Mouse (Mus musculus) MEL (cell line): Measurements from ENCODE around the gene Prkch. TPM values are rescaled to one million over a fixed set of nuclear protein-coding genes. Genes with fewer than 3 reads are reported as not detected.

Experiments used
- DNase-seq: peaks from one replicate; pipeline ENCODE4 v3.0.0; 2011; ENCODE audit warnings: low read depth, low spot score
- H3K27ac ChIP-seq: 2 replicates; pipeline ENCODE4 v1.5.1; 2012; ENCODE audit warnings: low read depth, mild to moderate bottlenecking, control low read depth, low read length, moderate library complexity; ENCODE audit not compliant: control insufficient read depth
- H3K27me3 ChIP-seq, 2 experiments: fragments of 150-350 bp in 1 of 2; sonication (generic) in 1 of 2; 2 replicates each; pipeline ENCODE4 v1.6.1; 2012; ENCODE audit warnings: low read length in 2 of 2, mild to moderate bottlenecking in 2 of 2, improper control_type of control experiment in 1 of 2, moderate library complexity in 1 of 2; ENCODE audit not compliant: insufficient read depth in 2 of 2, control insufficient read depth in 1 of 2
- H3K36me3 ChIP-seq, 2 experiments: 2 replicates each; pipeline ENCODE4 v1.6.1; 2012 to 2014; ENCODE audit warnings: low read length in 2 of 2, improper control_type of control experiment in 1 of 2, inconsistent platforms in 1 of 2, mild to moderate bottlenecking in 1 of 2; ENCODE audit not compliant: insufficient read depth in 2 of 2, control insufficient read depth in 1 of 2
- H3K4me1 ChIP-seq, 2 experiments: fragments of 150-350 bp in 1 of 2; sonication (generic) in 1 of 2; 2 replicates each; pipeline ENCODE4 v1.6.1; 2012; ENCODE audit warnings: low read length in 2 of 2, improper control_type of control experiment in 1 of 2, mild to moderate bottlenecking in 1 of 2; ENCODE audit not compliant: insufficient read depth in 2 of 2, control insufficient read depth in 1 of 2
- H3K4me3 ChIP-seq, 2 experiments: fragments of 150-350 bp in 1 of 2; sonication (generic) in 1 of 2; 2 replicates each; pipeline ENCODE4 v1.5.1; 2012; ENCODE audit warnings: low read depth in 2 of 2, low read length in 2 of 2, mild to moderate bottlenecking in 2 of 2, moderate library complexity in 2 of 2, control low read depth in 1 of 2, improper control_type of control experiment in 1 of 2; ENCODE audit not compliant: control insufficient read depth in 1 of 2, insufficient read depth in 1 of 2
- H3K79me2 ChIP-seq: 2 replicates; pipeline ENCODE4 v1.6.1; 2012; ENCODE audit warnings: mild to moderate bottlenecking, low read length, moderate library complexity; ENCODE audit not compliant: control insufficient read depth, poor library complexity, insufficient read depth
- H3K9ac ChIP-seq: 2 replicates; pipeline ENCODE4 v1.6.1; 2012; ENCODE audit warnings: low read depth, mild to moderate bottlenecking, control low read depth, low read length, moderate library complexity; ENCODE audit not compliant: control insufficient read depth, poor library complexity, severe bottlenecking
- H3K9me3 ChIP-seq: fragments of 150-350 bp; sonication (generic); replicated peaks from 2 replicates; pipeline ENCODE4 v1.6.1; 2012; ENCODE audit warnings: mild to moderate bottlenecking, low read length, improper control_type of control experiment, moderate library complexity; ENCODE audit not compliant: insufficient read depth
- BHLHE40 ChIP-seq: IDR thresholded peaks from 2 replicates; pipeline ENCODE4 v1.6.1; 2012; ENCODE audit warnings: low read depth, mild to moderate bottlenecking, inconsistent platforms, low read length, improper control_type of control experiment, borderline replicate concordance
- CHD1 ChIP-seq: IDR thresholded peaks from 2 replicates; pipeline ENCODE4 v1.6.1; 2012; ENCODE audit warnings: low read depth, mild to moderate bottlenecking, inconsistent platforms, low read length, improper control_type of control experiment
- CHD2 ChIP-seq: IDR thresholded peaks from 2 replicates; pipeline ENCODE4 v1.6.1; 2011; ENCODE audit warnings: low read length, improper control_type of control experiment
- CTCF ChIP-seq, 3 experiments: IDR thresholded peaks in 2 of 3; conservative IDR thresholded peaks in 1 of 3; 2 replicates each; pipeline ENCODE4 v1.5.1; 2011 to 2012; ENCODE audit warnings: low read length in 3 of 3, low read depth in 2 of 3, mild to moderate bottlenecking in 2 of 3, improper control_type of control experiment in 1 of 3, inconsistent platforms in 1 of 3, mixed read lengths in 1 of 3, moderate library complexity in 1 of 3; ENCODE audit not compliant: control insufficient read depth in 1 of 3, insufficient read depth in 1 of 3, poor library complexity in 1 of 3, severe bottlenecking in 1 of 3
- ELF1 ChIP-seq: IDR thresholded peaks from 2 replicates; pipeline ENCODE4 v1.6.1; 2014; ENCODE audit warnings: low read depth, mild to moderate bottlenecking, inconsistent platforms, low read length, improper control_type of control experiment, moderate library complexity
- ETS1 ChIP-seq: IDR thresholded peaks from 2 replicates; pipeline ENCODE4 v1.6.1; 2012; ENCODE audit warnings: low read depth, mild to moderate bottlenecking, inconsistent platforms, low read length, improper control_type of control experiment, moderate library complexity
- HCFC1 ChIP-seq: IDR thresholded peaks from 2 replicates; pipeline ENCODE4 v1.6.1; 2012; ENCODE audit warnings: low read depth, mild to moderate bottlenecking, inconsistent platforms, low read length, improper control_type of control experiment, moderate library complexity
- KAT2A ChIP-seq: conservative IDR thresholded peaks from 2 replicates; pipeline ENCODE4 v1.6.1; 2012; ENCODE audit warnings: low read depth, low read length, improper control_type of control experiment, inconsistent platforms
- MAFK ChIP-seq: IDR thresholded peaks from 2 replicates; pipeline ENCODE4 v1.6.1; 2011; ENCODE audit warnings: low read depth, mild to moderate bottlenecking, low read length, improper control_type of control experiment, borderline replicate concordance
- MAX ChIP-seq: IDR thresholded peaks from 2 replicates; pipeline ENCODE4 v1.6.1; 2011; ENCODE audit warnings: low read length, improper control_type of control experiment
- MXI1 ChIP-seq: IDR thresholded peaks from 2 replicates; pipeline ENCODE4 v1.6.1; 2011; ENCODE audit warnings: mild to moderate bottlenecking, low read depth, low read length, improper control_type of control experiment
- MYB ChIP-seq: IDR thresholded peaks from 2 replicates; pipeline ENCODE4 v1.6.1; 2011; ENCODE audit warnings: mild to moderate bottlenecking, low read depth, low read length, improper control_type of control experiment
- MYC ChIP-seq: IDR thresholded peaks from 2 replicates; pipeline ENCODE4 v1.6.1; 2011; ENCODE audit warnings: low read depth, mild to moderate bottlenecking, low read length, improper control_type of control experiment, moderate library complexity
- POLR2A ChIP-seq, 2 experiments: IDR thresholded peaks; 2 replicates each; pipeline ENCODE4 v1.6.1; 2011 to 2012; ENCODE audit warnings: low read length in 2 of 2, mild to moderate bottlenecking in 2 of 2, control low read depth in 1 of 2, improper control_type of control experiment in 1 of 2, low read depth in 1 of 2, moderate library complexity in 1 of 2; ENCODE audit not compliant: control insufficient read depth in 1 of 2, insufficient read depth in 1 of 2, poor library complexity in 1 of 2
- POLR2AphosphoS5 ChIP-seq: IDR thresholded peaks from 2 replicates; pipeline ENCODE4 v1.6.1; 2012; ENCODE audit warnings: low read depth, borderline replicate concordance, mild to moderate bottlenecking, inconsistent platforms, low read length, moderate library complexity, mixed read lengths
- RCOR1 ChIP-seq: IDR thresholded peaks from 2 replicates; pipeline ENCODE4 v1.6.1; 2012; ENCODE audit warnings: low read depth, mild to moderate bottlenecking, inconsistent platforms, low read length, improper control_type of control experiment
- SMC3 ChIP-seq: IDR thresholded peaks from 2 replicates; pipeline ENCODE4 v1.6.1; 2011; ENCODE audit warnings: low read depth, low read length, improper control_type of control experiment
- TAL1 ChIP-seq: IDR thresholded peaks from 2 replicates; pipeline ENCODE4 v1.6.1; 2012; ENCODE audit warnings: mild to moderate bottlenecking, inconsistent platforms, low read length, moderate library complexity, mixed read lengths
- UBTF ChIP-seq: IDR thresholded peaks from 2 replicates; pipeline ENCODE4 v1.6.1; 2012; ENCODE audit warnings: low read depth, mild to moderate bottlenecking, inconsistent platforms, low read length, improper control_type of control experiment, moderate library complexity, borderline replicate concordance; ENCODE audit not compliant: insufficient read depth
- USF1 ChIP-seq: IDR thresholded peaks from 2 replicates; pipeline ENCODE4 v1.6.1; 2014; ENCODE audit warnings: low read depth, mild to moderate bottlenecking, inconsistent platforms, low read length, improper control_type of control experiment, moderate library complexity
- ZKSCAN1 ChIP-seq: IDR thresholded peaks from 2 replicates; pipeline ENCODE4 v1.6.1; 2012; ENCODE audit warnings: low read depth, mild to moderate bottlenecking, inconsistent platforms, low read length, improper control_type of control experiment, moderate library complexity
- ZMIZ1 ChIP-seq: IDR thresholded peaks from 2 replicates; pipeline ENCODE4 v1.6.1; 2012; ENCODE audit warnings: low read depth, mild to moderate bottlenecking, inconsistent platforms, low read length, improper control_type of control experiment, moderate library complexity
- ZNF384 ChIP-seq: IDR thresholded peaks from 2 replicates; pipeline ENCODE4 v1.6.1; 2012; ENCODE audit warnings: low read depth, mild to moderate bottlenecking, inconsistent platforms, low read length, improper control_type of control experiment
- polyA plus RNA-seq, 2 experiments: library from polyadenylated mRNA; stranded (reverse) in 1 of 2; unstranded in 1 of 2; fragments of >175 nt in 1 of 2; fragments of >200 nt in 1 of 2; gene quantifications; 2 replicates each; pipeline versions ENCODE4 v1.2.1 to v1.2.4; 2012; ENCODE audit warnings: low replicate concordance in 2 of 2, low read depth in 1 of 2; ENCODE audit not compliant: insufficient read length in 2 of 2, insufficient read depth in 1 of 2, missing spikeins in 1 of 2
- total RNA-seq: library from RNA; depleted of rRNA; stranded (reverse); fragments of 300-350 nt; gene quantifications from 2 replicates; pipeline ENCODE4 v1.2.3, GENCODE M21; 2012

Prkch gene
- total and polyA plus RNA-seq, 3 experiments, result not detected

- no peaks in the 10 kb centered on the region for H3K36me3 ChIP-seq
- H3K4me3 ChIP-seq, result no peak overlapping the region
- TF ChIP-seq USF1 (no peak), ZNF384 (no peak), POLR2A (IDR thresholded peaks at IDR 0.05; ENCODE audit: control insufficient read depth in 1 of 2, insufficient read depth in 1 of 2, low read depth in 1 of 2, low read length in 2 of 2, poor library complexity in 1 of 2) (no peak), MAFK (no peak), CTCF (IDR thresholded peaks at IDR 0.05 in 2 of 3, conservative IDR thresholded peaks at IDR 0.05 in 1 of 3; ENCODE audit: control insufficient read depth in 1 of 3, insufficient read depth in 1 of 3, low read depth in 2 of 3, low read length in 3 of 3, poor library complexity in 1 of 3, severe bottlenecking in 1 of 3) (no peak), MYB (no peak), KAT2A (no peak), CHD2 (no peak), TAL1 (no peak), RCOR1 (no peak), SMC3 (no peak), MYC (no peak), MAX (no peak), BHLHE40 (no peak), ETS1 (no peak), ZMIZ1 (no peak), UBTF (no peak), CHD1 (no peak)
- no peaks in the 10 kb centered on the region for H3K79me2 ChIP-seq
- no peak overlapping the region for H3K9ac ChIP-seq
- no peaks in the 10 kb centered on the region for H3K4me1 ChIP-seq
- DNase-seq, result no peak
- no peak overlapping the region for H3K27ac ChIP-seq
- no peaks in the 10 kb centered on the region; a peak in 3 of 4 replicates for H3K27me3 ChIP-seq
- H3K9me3 ChIP-seq, result no peaks in the 10 kb centered on the region
Observed at GRCm38 (mm10) chr12:73812198-73812597, 227.6 kb downstream of the Prkch start.

DNA sequence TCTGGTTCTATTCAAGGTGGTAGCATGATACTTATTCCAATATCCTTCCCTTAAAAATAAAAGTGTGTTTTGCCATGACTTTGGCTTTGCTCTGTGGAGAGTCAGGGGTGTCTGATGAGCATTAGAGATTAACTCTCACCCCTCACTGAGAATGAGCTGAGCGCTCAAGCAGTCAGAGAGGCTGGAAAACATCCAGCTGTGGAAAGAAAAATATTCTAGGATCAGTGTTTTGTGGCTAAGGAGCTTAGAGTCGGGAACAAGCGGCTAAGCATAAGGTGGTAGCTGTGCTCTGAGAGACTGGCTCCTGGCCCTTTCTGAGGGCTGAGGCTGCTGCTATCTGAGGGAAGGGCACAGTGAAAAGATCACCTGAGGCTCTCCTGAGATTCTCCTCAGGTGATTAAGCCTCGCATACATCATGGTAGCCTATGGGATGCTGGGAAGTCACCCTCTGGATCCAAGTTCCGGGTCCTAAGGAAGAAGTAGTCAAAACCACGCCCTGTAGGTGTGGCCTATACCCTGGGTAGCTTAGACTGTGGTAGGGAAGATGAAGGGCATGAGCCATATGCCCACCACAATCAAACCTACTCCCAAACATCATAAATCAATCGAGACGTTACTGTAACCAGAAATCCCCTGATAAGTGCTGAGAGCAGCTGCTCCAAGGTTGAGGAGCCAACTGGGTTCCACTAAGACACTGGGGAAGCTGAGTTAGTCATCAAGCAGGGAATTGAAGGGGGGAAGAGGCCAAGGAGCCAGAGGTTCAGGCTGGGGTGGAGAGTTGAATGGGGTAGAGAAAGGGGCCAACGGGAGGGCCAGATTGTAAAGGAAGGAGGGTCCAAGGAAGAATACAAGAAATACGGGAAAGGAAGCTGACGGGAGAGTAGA lies 228.7 kb downstream of the Prkch start:
- no peak for DNase-seq
- no peak overlapping the region for H3K4me3 ChIP-seq
- H3K9me3 ChIP-seq, result no peaks in the 10 kb centered on the region
- TF ChIP-seq ELF1 (no peak), ETS1 (no peak), MXI1 (no peak), HCFC1 (no peak), BHLHE40 (no peak), CTCF (IDR thresholded peaks at IDR 0.05 in 2 of 3, conservative IDR thresholded peaks at IDR 0.05 in 1 of 3; ENCODE audit: control insufficient read depth in 1 of 3, insufficient read depth in 1 of 3, low read depth in 2 of 3, low read length in 3 of 3, poor library complexity in 1 of 3, severe bottlenecking in 1 of 3) (no peak), MAX (no peak), ZKSCAN1 (no peak), CHD2 (no peak), POLR2AphosphoS5 (no peak)
- H3K4me1 ChIP-seq, result no peaks in the 10 kb centered on the region
- H3K27me3 ChIP-seq, result no peaks in the 10 kb centered on the region; a peak in 3 of 4 replicates
- no peaks in the 10 kb centered on the region for H3K79me2 ChIP-seq
- H3K27ac ChIP-seq, result no peak overlapping the region
- no peaks in the 10 kb centered on the region for H3K36me3 ChIP-seq
- no peak overlapping the region for H3K9ac ChIP-seq
